Mouse (Mus musculus) thymus, adult 2 months (tissue): ENCODE measurements around the gene Ttc7. TPM values are rescaled to one million over a fixed set of nuclear protein-coding genes. Genes with fewer than 3 reads are reported as not detected.

ENCODE experiments used
- DNase-seq: peaks from one replicate; pipeline ENCODE4 v3.0.0; 2021
- H3K27ac ChIP-seq: fragments of 200-500 bp; 2 replicates; pipeline ENCODE4 v1.5.1; 2012; ENCODE audit warnings: low read length, control low read depth; ENCODE audit not compliant: control insufficient read depth, insufficient read depth
- H3K27me3 ChIP-seq: fragments of 200-500 bp; 2 replicates; pipeline ENCODE4 v1.6.1; 2012; ENCODE audit warnings: mild to moderate bottlenecking, low read length, moderate library complexity, mixed read lengths; ENCODE audit not compliant: control insufficient read depth, insufficient read depth
- H3K36me3 ChIP-seq: fragments of 200-500 bp; 2 replicates; pipeline ENCODE4 v1.6.1; 2012; ENCODE audit warnings: mild to moderate bottlenecking, low read length, moderate library complexity; ENCODE audit not compliant: control insufficient read depth, insufficient read depth
- H3K4me1 ChIP-seq: fragments of 200-500 bp; replicated peaks from 2 replicates; pipeline ENCODE4 v1.6.1; 2012; ENCODE audit warnings: low read length; ENCODE audit not compliant: control insufficient read depth, insufficient read depth
- H3K4me3 ChIP-seq: fragments of 200-500 bp; 2 replicates; pipeline ENCODE4 v1.5.1; 2012; ENCODE audit warnings: mild to moderate bottlenecking, low read length, control low read depth, moderate library complexity; ENCODE audit not compliant: control insufficient read depth, insufficient read depth
- CTCF ChIP-seq: fragments of 200-500 bp; IDR thresholded peaks from 2 replicates; pipeline ENCODE4 v1.5.1; 2012; ENCODE audit warnings: mild to moderate bottlenecking, control low read depth, low read length, moderate library complexity, borderline replicate concordance; ENCODE audit not compliant: control insufficient read depth, poor library complexity, insufficient read depth; ENCODE audit errors: extremely low read depth
- POLR2A ChIP-seq: fragments of 200-500 bp; IDR thresholded peaks from 2 replicates; pipeline ENCODE4 v1.6.1; 2012; ENCODE audit warnings: mild to moderate bottlenecking, low read length, control low read depth, moderate library complexity; ENCODE audit not compliant: control insufficient read depth, poor library complexity, insufficient read depth; ENCODE audit errors: extremely low read depth
- WGBS: fragments of 180-500 bp; shearing (Covaris S2); methylation state at CpG from one replicate; pipeline ENCODE4 v1.1.7; 2018; 5-methylcytosine and 5-hydroxymethylcytosine counted together
- polyA plus RNA-seq: library from polyadenylated mRNA; depleted of rRNA; stranded (reverse); fragments of >200 nt; gene quantifications from 2 replicates; pipeline ENCODE4 v1.2.3, GENCODE M21; 2012

Ttc7 gene
- polyA plus RNA-seq, 1 experiment: 93.6 TPM

DNA sequence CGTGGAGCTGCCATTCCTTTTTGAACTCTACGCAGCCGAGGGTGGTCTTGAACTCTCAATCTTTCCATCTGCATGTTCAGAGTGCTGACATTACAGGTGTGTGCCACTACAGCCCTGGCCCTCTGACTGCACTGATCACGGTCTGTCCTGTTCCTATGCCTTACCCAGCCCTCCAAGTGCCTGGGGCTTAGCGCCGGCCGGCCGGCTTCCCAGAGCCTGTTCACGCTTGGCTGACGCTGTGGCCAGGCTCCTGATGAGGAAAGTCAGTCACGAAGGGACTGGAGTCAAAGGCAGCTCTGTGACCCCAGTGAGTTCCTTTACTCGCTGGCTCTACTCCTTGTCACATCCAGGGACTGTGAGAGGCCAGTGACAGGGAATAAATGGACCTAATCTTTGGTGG lies 29.7 kb downstream of the Ttc7 start:
- H3K4me3 ChIP-seq: no peak overlapping the region
- no peak for DNase-seq
- no peak for TF ChIP-seq POLR2A
- TF ChIP-seq CTCF: no peak
- WGBS: 94% methylated on average over 12 of the region's 12 CpGs
- H3K27me3 ChIP-seq: no peaks in the 10 kb centered on the region
- peaks cover 23% of the 10 kb centered on the region for H3K36me3 ChIP-seq
- peaks cover 11% of the 10 kb centered on the region for H3K4me1 ChIP-seq
- no peak overlapping the region for H3K27ac ChIP-seq

DNA sequence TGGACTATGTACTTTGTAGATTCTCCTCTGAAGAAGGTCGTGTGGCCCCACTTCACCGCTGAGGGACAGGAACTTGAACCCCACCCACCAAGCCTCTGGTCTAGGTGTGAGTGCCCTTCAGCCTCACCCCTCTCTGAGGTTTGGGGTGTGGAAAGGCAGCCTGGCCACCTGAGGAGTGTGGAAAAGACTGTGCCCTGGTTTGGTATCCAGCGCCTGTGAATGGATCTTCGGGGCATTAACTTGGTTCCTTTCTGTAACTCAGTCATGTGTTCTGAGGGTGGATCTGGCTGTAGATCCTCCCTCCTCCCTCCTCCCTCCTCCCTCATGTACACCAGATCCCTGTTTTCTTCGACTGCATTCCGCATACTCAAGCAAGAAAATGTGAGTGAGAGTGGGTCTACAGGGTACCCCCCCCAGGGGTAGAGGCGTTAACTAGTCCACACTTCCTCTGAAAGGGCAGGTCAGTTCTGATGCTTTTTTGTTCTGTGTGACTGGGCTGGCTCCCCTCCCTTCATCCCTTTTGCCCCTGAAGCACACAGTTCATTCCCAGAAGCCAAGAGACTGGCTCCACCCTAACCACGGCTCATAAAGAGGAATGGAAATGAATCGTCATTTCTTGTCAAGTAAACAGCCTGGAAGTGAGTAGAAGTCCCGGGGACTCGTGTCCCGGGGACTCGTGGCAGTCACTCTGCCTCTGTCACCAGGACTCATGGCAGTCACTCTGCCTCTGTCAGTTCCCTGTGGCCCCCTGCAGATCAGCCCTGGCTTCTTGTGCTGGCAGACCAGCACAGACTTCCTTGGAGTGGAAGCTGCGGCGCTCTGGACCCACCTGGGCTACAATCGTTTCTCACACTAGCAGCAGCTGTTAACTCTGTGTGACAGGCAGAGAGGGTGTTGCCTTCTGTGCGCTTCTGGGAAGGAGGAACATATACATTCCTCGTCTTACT lies 30.5 kb downstream of the Ttc7 start:
- no peak overlapping the region for H3K27ac ChIP-seq
- H3K4me3 ChIP-seq: no peak overlapping the region
- no peaks in the 10 kb centered on the region for H3K27me3 ChIP-seq
- peaks cover 23% of the 10 kb centered on the region for H3K36me3 ChIP-seq
- 82% methylated on average over 18 of the region's 18 CpGs for WGBS
- no peak for DNase-seq
- TF ChIP-seq POLR2A (no peak), CTCF (no peak)
- H3K4me1 ChIP-seq: peaks cover 11% of the 10 kb centered on the region

DNA sequence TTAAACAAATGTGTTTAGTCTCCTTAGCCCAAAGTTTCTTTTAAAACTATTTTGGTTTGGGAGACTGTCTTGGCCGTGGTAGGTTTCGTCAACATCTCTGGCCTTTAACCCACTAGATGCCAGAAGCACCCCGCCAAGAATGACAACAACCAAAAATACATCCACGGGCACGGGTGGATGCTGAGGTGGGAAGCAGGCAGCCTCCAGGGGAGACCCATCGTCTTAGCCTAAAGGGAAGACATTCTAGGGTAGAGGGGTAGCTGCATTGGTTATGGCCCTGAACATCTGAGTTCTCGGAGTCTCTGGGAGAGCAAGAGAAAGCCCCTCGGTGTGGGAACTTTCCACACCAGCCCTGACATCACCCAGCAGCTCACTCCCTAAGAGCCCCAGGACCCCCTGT lies 31.4 kb downstream of the Ttc7 start:
- peaks cover 17% of the 10 kb centered on the region for H3K36me3 ChIP-seq

DNA sequence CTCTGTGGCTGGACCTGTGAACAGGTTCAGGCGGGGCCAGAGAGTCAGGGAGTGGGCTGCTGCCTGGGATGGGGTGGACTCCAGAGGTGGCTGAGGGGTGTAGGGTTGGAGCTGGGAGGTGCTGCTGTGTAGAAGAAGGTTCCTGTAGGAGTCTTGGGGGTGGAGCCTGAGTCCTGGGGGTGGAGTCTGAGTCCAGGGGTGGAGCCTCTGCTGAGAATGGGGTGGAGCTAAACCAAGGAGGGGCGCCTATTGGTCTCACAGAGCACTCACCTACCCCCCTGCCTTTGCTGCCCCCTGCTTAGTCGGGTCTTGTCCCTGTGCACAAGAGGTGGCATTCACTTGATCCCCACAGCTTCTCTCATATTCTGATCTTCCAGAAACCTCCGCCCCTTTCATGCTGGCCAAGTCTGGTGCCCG lies 31.9 kb downstream of the Ttc7 start:
- TF ChIP-seq POLR2A: no peak
- TF ChIP-seq CTCF: no peak
- peak; percentile 53 for DNase-seq
- Histone ChIP-seq H3K4me1 (peaks cover 11% of the 10 kb centered on the region), H3K27ac (no peak overlapping the region), H3K4me3 (no peak overlapping the region), H3K36me3 (peaks cover 13% of the 10 kb centered on the region; the same call in 1 of the 2 replicates), H3K27me3 (no peaks in the 10 kb centered on the region)
- 72% methylated on average over 5 of the region's 5 CpGs for WGBS

More for the DNA sequence above, 31.4 kb downstream of the Ttc7 start:
- DNase-seq: no peak
- H3K27ac ChIP-seq: no peak overlapping the region
- WGBS: 93% methylated on average over 8 of the region's 8 CpGs
- no peak overlapping the region for H3K4me3 ChIP-seq
- no peaks in the 10 kb centered on the region for H3K27me3 ChIP-seq
- H3K4me1 ChIP-seq: peaks cover 11% of the 10 kb centered on the region
- TF ChIP-seq CTCF: no peak
- no peak for TF ChIP-seq POLR2A

DNA sequence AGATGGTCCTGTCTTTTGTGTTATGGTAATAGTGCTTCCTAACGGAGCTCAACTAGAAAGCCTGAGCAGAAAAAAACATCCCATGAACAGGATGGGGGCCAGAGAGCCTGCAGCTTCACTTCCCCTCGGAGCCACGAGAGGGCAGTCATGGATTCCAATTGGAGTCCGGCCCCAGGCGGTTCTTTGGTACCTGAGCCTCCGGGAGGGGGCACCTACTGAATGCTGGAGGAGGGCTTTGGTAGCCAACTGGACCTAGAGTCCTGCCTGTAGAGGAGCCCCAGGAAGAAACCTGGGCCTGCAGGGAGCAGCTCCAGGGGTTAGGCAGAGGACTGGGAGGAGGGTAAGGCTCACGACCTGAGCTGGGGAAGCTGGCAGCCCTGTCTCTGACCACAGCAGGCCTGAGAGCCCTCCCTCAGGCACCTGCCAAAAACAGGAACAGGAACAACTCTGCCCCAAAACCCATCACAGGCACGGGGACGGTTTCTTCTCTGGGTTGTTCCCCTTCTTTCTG lies 32.4 kb downstream of the Ttc7 start:
- peak; percentile 37; the same call in 1 of the 2 replicates for TF ChIP-seq POLR2A
- peak; percentile 95 for TF ChIP-seq CTCF
- Histone ChIP-seq H3K27me3 (no peaks in the 10 kb centered on the region), H3K4me1 (peaks cover 11% of the 10 kb centered on the region), H3K27ac (0 out of 2 replicates have a peak overlapping the region, but pooled peaks have one; percentile 42), H3K36me3 (peaks cover 9% of the 10 kb centered on the region; the same call in 1 of the 2 replicates), H3K4me3 (no peak overlapping the region)
- 2% methylated on average over 9 of the region's 9 CpGs for WGBS
- peak; percentile 93 for DNase-seq

DNA sequence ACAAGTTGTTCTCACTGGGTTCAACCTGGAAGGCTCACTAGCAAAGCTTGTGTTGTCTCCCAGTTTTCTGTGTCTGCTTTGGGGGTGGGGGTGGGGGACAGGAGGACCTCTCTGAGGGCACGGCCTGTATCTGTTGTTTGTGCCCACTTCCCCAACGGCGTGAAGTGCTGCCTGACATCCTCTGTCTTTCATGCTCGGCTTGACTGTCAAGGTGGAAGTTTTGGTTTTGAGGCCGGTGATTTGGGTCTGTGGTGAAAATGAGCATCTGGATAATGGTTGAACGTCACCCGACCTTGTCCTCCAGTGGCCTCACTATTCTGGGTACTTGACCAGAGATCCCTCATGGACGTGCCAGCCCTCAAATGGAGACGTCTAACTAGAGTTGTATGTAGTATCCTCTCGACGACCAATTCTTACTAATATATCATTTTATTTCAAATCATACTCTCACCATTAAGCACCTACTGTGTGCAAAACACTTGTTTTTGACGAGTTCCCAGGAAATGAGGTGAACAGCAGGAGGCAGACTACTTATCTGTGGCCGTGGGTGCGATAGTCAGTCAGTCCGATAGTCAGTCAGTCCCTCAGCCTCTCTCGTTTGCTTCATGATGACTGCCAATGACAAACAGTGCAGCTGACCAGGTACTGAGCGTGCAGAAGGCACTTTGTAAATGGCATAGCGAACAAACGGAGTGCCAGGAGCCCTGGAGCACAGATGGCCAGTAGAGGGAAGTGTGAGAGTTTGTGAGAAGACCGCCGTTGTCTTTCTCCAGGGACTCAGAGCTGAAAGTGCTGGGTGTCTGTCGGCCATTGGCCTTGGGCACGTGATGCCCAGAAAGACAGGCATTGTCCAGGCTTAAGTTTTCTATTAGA lies 33.4 kb downstream of the Ttc7 start:
- no peak overlapping the region for H3K4me3 ChIP-seq

More for the DNA sequence above, 33.4 kb downstream of the Ttc7 start:
- H3K4me1 ChIP-seq: peaks cover 11% of the 10 kb centered on the region
- TF ChIP-seq POLR2A: no peak
- TF ChIP-seq CTCF: no peak
- H3K27ac ChIP-seq: no peak overlapping the region
- no peaks in the 10 kb centered on the region for H3K27me3 ChIP-seq
- DNase-seq: no peak
- 66% methylated on average over 23 of the region's 23 CpGs for WGBS
- H3K36me3 ChIP-seq: 0 out of 2 replicates have a peak, but pooled peaks cover 4% of the 10 kb centered on the region
